Mouse (Mus musculus): Measurements from ENCODE around the gene Elmo1. TPM values are rescaled to one million over a fixed set of nuclear protein-coding genes. Genes with fewer than 3 reads are reported as not detected.

Gene Elmo1
- polyA plus RNA-seq, 1 experiment from 2014 or later, result 19.2 TPM

GRCm38 (mm10) chr13:20517702-20518101, 427.3 kb downstream of the Elmo1 start:
- Histone ChIP-seq H3K4me3 (no peak overlapping the region), H3K27me3 (ENCODE audit: insufficient read depth, poor library complexity, severe bottlenecking) (no peaks in the 10 kb centered on the region), H3K4me1 (replicated peaks) (peaks cover 5% of the 10 kb centered on the region; the same call in 1 of the 2 replicates), H3K9me3 (no peaks in the 10 kb centered on the region), H3K36me3 (no peaks in the 10 kb centered on the region), H3K27ac (no peak overlapping the region)
- DNase-seq (ENCODE audit: low spot score), result no peak
- WGBS, result 82% methylated on average over 4 of the region's 4 CpGs

GRCm38 (mm10) chr13:20521492-20521891, 431.1 kb downstream of the Elmo1 start:
- no peak for DNase-seq (ENCODE audit: low spot score)
- Histone ChIP-seq H3K36me3 (no peaks in the 10 kb centered on the region), H3K27me3 (ENCODE audit: insufficient read depth, poor library complexity, severe bottlenecking) (no peaks in the 10 kb centered on the region), H3K27ac (no peak overlapping the region), H3K4me3 (no peak overlapping the region), H3K9me3 (no peaks in the 10 kb centered on the region), H3K4me1 (replicated peaks) (peaks cover 10% of the 10 kb centered on the region; the same call in 1 of the 2 replicates)
- 88% methylated on average over 3 of the region's 3 CpGs for WGBS

GRCm38 (mm10) chr13:20523671-20524070, 433.3 kb downstream of the Elmo1 start:
- no peaks in the 10 kb centered on the region for H3K36me3 ChIP-seq
- peaks cover 14% of the 10 kb centered on the region; the same call in 1 of the 2 replicates for H3K4me1 ChIP-seq (replicated peaks)
- H3K27me3 ChIP-seq (ENCODE audit: insufficient read depth, poor library complexity, severe bottlenecking), result no peaks in the 10 kb centered on the region
- H3K27ac ChIP-seq, result no peak overlapping the region
- H3K9me3 ChIP-seq, result no peaks in the 10 kb centered on the region
- no peak overlapping the region for H3K4me3 ChIP-seq
- DNase-seq (ENCODE audit: low spot score), result no peak
- 67% methylated on average over 1 of the region's 1 CpGs for WGBS

- Histone ChIP-seq H3K9me3 (no peaks in the 10 kb centered on the region), H3K27me3 (ENCODE audit: insufficient read depth, poor library complexity, severe bottlenecking) (no peaks in the 10 kb centered on the region), H3K36me3 (no peaks in the 10 kb centered on the region), H3K4me1 (replicated peaks) (peaks cover 14% of the 10 kb centered on the region; the same call in 1 of the 2 replicates), H3K27ac (no peak overlapping the region), H3K4me3 (no peak overlapping the region)
- no peak for DNase-seq (ENCODE audit: low spot score)
- 79% methylated on average over 4 of the region's 4 CpGs for WGBS
These were observed 435.4 kb downstream of the Elmo1 start for GRCm38 (mm10) chr13:20525844-20526243.

GRCm38 (mm10) chr13:20537053-20537452, 446.7 kb downstream of the Elmo1 start:
- no peak for DNase-seq (ENCODE audit: low spot score)
- Histone ChIP-seq H3K27me3 (ENCODE audit: insufficient read depth, poor library complexity, severe bottlenecking) (no peaks in the 10 kb centered on the region), H3K36me3 (no peaks in the 10 kb centered on the region), H3K9me3 (no peaks in the 10 kb centered on the region), H3K27ac (no peak overlapping the region), H3K4me1 (replicated peaks) (no peaks in the 10 kb centered on the region), H3K4me3 (no peak overlapping the region)
- 93% methylated on average over 1 of the region's 1 CpGs for WGBS

- DNase-seq (ENCODE audit: low spot score), result no peak
These were observed 447.1 kb downstream of the Elmo1 start for GRCm38 (mm10) chr13:20537487-20537886.

GRCm38 (mm10) chr13:20538216-20539070, 448.0 kb downstream of the Elmo1 start:
- no peaks in the 10 kb centered on the region for H3K4me1 ChIP-seq (replicated peaks)
- H3K36me3 ChIP-seq, result no peaks in the 10 kb centered on the region
- no peak for DNase-seq (ENCODE audit: low spot score)
- no peak overlapping the region for H3K27ac ChIP-seq
- no peaks in the 10 kb centered on the region for H3K9me3 ChIP-seq
- H3K27me3 ChIP-seq (ENCODE audit: insufficient read depth, poor library complexity, severe bottlenecking), result no peaks in the 10 kb centered on the region
- H3K4me3 ChIP-seq, result no peak overlapping the region
- 77% methylated on average over 12 of the region's 12 CpGs for WGBS

More at GRCm38 (mm10) chr13:20537487-20537886, 447.1 kb downstream of the Elmo1 start:
- H3K27me3 ChIP-seq (ENCODE audit: insufficient read depth, poor library complexity, severe bottlenecking), result no peaks in the 10 kb centered on the region
- H3K4me3 ChIP-seq, result no peak overlapping the region
- H3K27ac ChIP-seq, result no peak overlapping the region
- no peaks in the 10 kb centered on the region for H3K4me1 ChIP-seq (replicated peaks)
- 82% methylated on average over 2 of the region's 2 CpGs for WGBS
- H3K9me3 ChIP-seq, result no peaks in the 10 kb centered on the region
- no peaks in the 10 kb centered on the region for H3K36me3 ChIP-seq

- 95% methylated on average over 2 of the region's 2 CpGs for WGBS
These were observed 449.2 kb downstream of the Elmo1 start for GRCm38 (mm10) chr13:20539631-20540030.

GRCm38 (mm10) chr13:20546568-20547204, 456.3 kb downstream of the Elmo1 start:
- Histone ChIP-seq H3K27ac (no peak overlapping the region), H3K4me1 (replicated peaks) (no peaks in the 10 kb centered on the region), H3K9me3 (no peaks in the 10 kb centered on the region), H3K36me3 (no peaks in the 10 kb centered on the region), H3K4me3 (no peak overlapping the region), H3K27me3 (ENCODE audit: insufficient read depth, poor library complexity, severe bottlenecking) (no peaks in the 10 kb centered on the region)
- WGBS, result 89% methylated on average over 12 of the region's 12 CpGs
- no peak for DNase-seq (ENCODE audit: low spot score)

More at GRCm38 (mm10) chr13:20539631-20540030, 449.2 kb downstream of the Elmo1 start:
- Histone ChIP-seq H3K27me3 (ENCODE audit: insufficient read depth, poor library complexity, severe bottlenecking) (no peaks in the 10 kb centered on the region), H3K4me3 (no peak overlapping the region), H3K36me3 (no peaks in the 10 kb centered on the region), H3K4me1 (replicated peaks) (no peaks in the 10 kb centered on the region), H3K9me3 (no peaks in the 10 kb centered on the region), H3K27ac (no peak overlapping the region)
- no peak for DNase-seq (ENCODE audit: low spot score)

- Histone ChIP-seq H3K27ac (no peak overlapping the region), H3K4me3 (no peak overlapping the region), H3K4me1 (replicated peaks) (no peaks in the 10 kb centered on the region), H3K9me3 (no peaks in the 10 kb centered on the region), H3K36me3 (no peaks in the 10 kb centered on the region), H3K27me3 (ENCODE audit: insufficient read depth, poor library complexity, severe bottlenecking) (no peaks in the 10 kb centered on the region)
- no peak for DNase-seq (ENCODE audit: low spot score)
- WGBS, result 82% methylated on average over 4 of the region's 4 CpGs
These were observed 459.6 kb downstream of the Elmo1 start for GRCm38 (mm10) chr13:20549983-20550382.

GRCm38 (mm10) chr13:20551559-20551958, 461.2 kb downstream of the Elmo1 start:
- no peak overlapping the region for H3K27ac ChIP-seq
- no peak overlapping the region for H3K4me3 ChIP-seq
- H3K36me3 ChIP-seq, result no peaks in the 10 kb centered on the region
- no peaks in the 10 kb centered on the region for H3K9me3 ChIP-seq
- 96% methylated on average over 1 of the region's 1 CpGs for WGBS
- no peaks in the 10 kb centered on the region for H3K4me1 ChIP-seq (replicated peaks)
- DNase-seq (ENCODE audit: low spot score), result no peak
- H3K27me3 ChIP-seq (ENCODE audit: insufficient read depth, poor library complexity, severe bottlenecking), result no peaks in the 10 kb centered on the region

GRCm38 (mm10) chr13:20555853-20556452, 465.6 kb downstream of the Elmo1 start:
- DNase-seq (ENCODE audit: low spot score), result no peak
- H3K9me3 ChIP-seq, result no peaks in the 10 kb centered on the region
- H3K27me3 ChIP-seq (ENCODE audit: insufficient read depth, poor library complexity, severe bottlenecking), result no peaks in the 10 kb centered on the region
- no peaks in the 10 kb centered on the region for H3K4me1 ChIP-seq (replicated peaks)
- WGBS, result 84% methylated on average over 4 of the region's 4 CpGs
- H3K36me3 ChIP-seq, result no peaks in the 10 kb centered on the region
- no peak overlapping the region for H3K27ac ChIP-seq
- no peak overlapping the region for H3K4me3 ChIP-seq

GRCm38 (mm10) chr13:20556739-20557138, 466.3 kb downstream of the Elmo1 start:
- Histone ChIP-seq H3K4me3 (no peak overlapping the region), H3K4me1 (replicated peaks) (no peaks in the 10 kb centered on the region), H3K9me3 (no peaks in the 10 kb centered on the region), H3K27ac (no peak overlapping the region), H3K36me3 (no peaks in the 10 kb centered on the region), H3K27me3 (ENCODE audit: insufficient read depth, poor library complexity, severe bottlenecking) (no peaks in the 10 kb centered on the region)
- DNase-seq (ENCODE audit: low spot score), result no peak
- WGBS, result 87% methylated on average over 10 of the region's 10 CpGs
